ENCODE assay signal across 8 mouse cellular contexts in genomic region chr7:98120325-98120724, GRCm38 (mm10). TPM values are rescaled to one million over a fixed set of nuclear protein-coding genes. Genes with fewer than 3 reads are reported as not detected.
A peak's percentile ranks its signal among the peaks of the same experiment; 100 is the strongest.
DNase-seq lines count a peak whose midpoint lies in the region; ATAC-seq and TF ChIP-seq lines count a peak whose summit lies in the region.

No protein-coding gene starts in this region.

- WGBS in heart, embryonic 16.5 days = 9% methylated on average over 7 of the region's 7 CpGs
- WGBS in liver, embryonic 16.5 days (ENCODE audit: insufficient replicate concordance) = 6% methylated on average over 7 of the region's 7 CpGs
- WGBS in neural tube, embryonic 14.5 days = 11% methylated on average over 7 of the region's 7 CpGs
- 2% methylated on average over 7 of the region's 7 CpGs for whole genome bisulfite sequencing in thymus, adult 2 months

- H3K4me2 ChIP-seq in heart, embryonic 16.5 days (ENCODE audit: low read depth, low read length) = peak overlapping the region; percentile 66
- H3K4me2 ChIP-seq in liver, embryonic 16.5 days (ENCODE audit: low read depth, low read length) = peak overlapping the region; percentile 54
- peak overlapping the region; percentile 44 for H3K4me2 ChIP-seq in neural tube, embryonic 14.5 days (ENCODE audit: low read depth, low read length)

- ATAC-seq in heart, embryonic 16.5 days (replicated peaks; ENCODE audit: extremely low read depth, insufficient read depth, low FRiP score) = peak; percentile 59
- ATAC-seq in liver, embryonic 16.5 days (ENCODE audit: low read depth) = no peak
- ATAC-seq in neural tube, embryonic 14.5 days (ENCODE audit: low read depth) = peak; percentile 79

- TF ChIP-seq CTCF in bone marrow macrophage, adult 2 months (IDR thresholded peaks at IDR 0.05; ENCODE audit: low read depth, low read length) = peak; percentile 86
- TF ChIP-seq CTCF in embryonic fibroblast, embryonic 13.5 days (IDR thresholded peaks at IDR 0.05; ENCODE audit: borderline replicate concordance, insufficient read depth, low read length) = peak; percentile 80; the same call in 1 of the 2 replicates
- TF ChIP-seq CTCF in thymus, adult 2 months (IDR thresholded peaks at IDR 0.05; ENCODE audit: borderline replicate concordance, control insufficient read depth, extremely low read depth, insufficient read depth, low read length, poor library complexity) = peak; percentile 71; the same call in 1 of the 2 replicates

- no peak for TF ChIP-seq POLR2A in bone marrow macrophage, adult 2 months (IDR thresholded peaks at IDR 0.05; ENCODE audit: borderline replicate concordance, low read depth, low read length)
- TF ChIP-seq POLR2A in embryonic fibroblast, embryonic 13.5 days (IDR thresholded peaks at IDR 0.05; ENCODE audit: low read depth, low read length) = no peak
- TF ChIP-seq POLR2A in thymus, adult 2 months (IDR thresholded peaks at IDR 0.05; ENCODE audit: control insufficient read depth, extremely low read depth, insufficient read depth, low read length, poor library complexity) = no peak

- H3K4me1 ChIP-seq in bone marrow macrophage, adult 2 months (ENCODE audit: control insufficient read depth, insufficient read depth, low read length) = peaks cover 18% of the 10 kb centered on the region
- peaks cover 10% of the 10 kb centered on the region for H3K4me1 ChIP-seq in embryonic fibroblast, embryonic 13.5 days (ENCODE audit: control insufficient read depth, insufficient read depth, low read length)
- H3K4me1 ChIP-seq in heart, embryonic 16.5 days (ENCODE audit: control insufficient read depth, insufficient read depth, low read length) = peaks cover 15% of the 10 kb centered on the region
- H3K4me1 ChIP-seq in liver, embryonic 16.5 days (ENCODE audit: control insufficient read depth, low read depth, low read length) = peaks cover 13% of the 10 kb centered on the region
- no peaks in the 10 kb centered on the region for H3K4me1 ChIP-seq in neural tube, embryonic 14.5 days (ENCODE audit: control insufficient read depth, insufficient read depth, low read length)
- peaks cover 10% of the 10 kb centered on the region for H3K4me1 ChIP-seq in thymus, adult 2 months (replicated peaks; ENCODE audit: control insufficient read depth, insufficient read depth, low read length)

- no peaks in the 10 kb centered on the region for H3K27me3 ChIP-seq in heart, embryonic 16.5 days (ENCODE audit: control insufficient read depth, insufficient read depth, low read length)
- no peaks in the 10 kb centered on the region for H3K27me3 ChIP-seq in liver, embryonic 16.5 days (ENCODE audit: control insufficient read depth, insufficient read depth, low read depth, low read length)
- no peaks in the 10 kb centered on the region for H3K27me3 ChIP-seq in neural tube, embryonic 14.5 days (ENCODE audit: control insufficient read depth, insufficient read depth, low read length)
- no peaks in the 10 kb centered on the region for H3K27me3 ChIP-seq in thymus, adult 2 months (ENCODE audit: control insufficient read depth, insufficient read depth, low read length)

- H3K9me3 ChIP-seq in heart, embryonic 16.5 days (replicated peaks; ENCODE audit: control insufficient read depth, low read length) = no peaks in the 10 kb centered on the region
- no peaks in the 10 kb centered on the region for H3K9me3 ChIP-seq in liver, embryonic 16.5 days (replicated peaks; ENCODE audit: control insufficient read depth, low read length)
- no peaks in the 10 kb centered on the region for H3K9me3 ChIP-seq in neural tube, embryonic 14.5 days (ENCODE audit: control insufficient read depth, low read length)

- peak overlapping the region; percentile 52; the same call in 1 of the 2 replicates for H3K9ac ChIP-seq in heart, embryonic 16.5 days (ENCODE audit: low read length)
- peak overlapping the region; percentile 50; the same call in 1 of the 2 replicates for H3K9ac ChIP-seq in liver, embryonic 16.5 days (ENCODE audit: low read depth, low read length)
- H3K9ac ChIP-seq in neural tube, embryonic 14.5 days (replicated peaks; ENCODE audit: low read depth, low read length) = no peak overlapping the region

- peak overlapping the region; percentile 43 for H3K4me3 ChIP-seq in bone marrow macrophage, adult 2 months (ENCODE audit: insufficient read depth, low read length)
- H3K4me3 ChIP-seq in embryonic fibroblast, embryonic 13.5 days (ENCODE audit: insufficient read depth, low read length) = no peak overlapping the region
- peak overlapping the region; percentile 39 for H3K4me3 ChIP-seq in heart, embryonic 16.5 days (ENCODE audit: low read length)
- peak overlapping the region; percentile 18; the same call in 1 of the 2 replicates for H3K4me3 ChIP-seq in liver, embryonic 16.5 days (ENCODE audit: low read depth, low read length)
- peak overlapping the region; percentile 9; the same call in 1 of the 2 replicates for H3K4me3 ChIP-seq in neural tube, embryonic 14.5 days (ENCODE audit: low read depth, low read length)
- peak overlapping the region; percentile 51 for H3K4me3 ChIP-seq in thymus, adult 2 months (ENCODE audit: control insufficient read depth, insufficient read depth, low read length)

- peak; percentile 55 to 72 for DNase-seq in CD8-positive naive resting alpha-beta T cell, adult 2 months (ENCODE audit: low read depth in 2 of 2, low spot score in 2 of 2)
- DNase-seq in kidney, postnatal 25 days = peak; percentile 77 to 81
- DNase-seq in thymus, adult 2 months = peak; percentile 78

- no peaks in the 10 kb centered on the region for H3K36me3 ChIP-seq in heart, embryonic 16.5 days (ENCODE audit: control insufficient read depth, insufficient read depth)
- peaks cover 9% of the 10 kb centered on the region; the same call in 1 of the 2 replicates for H3K36me3 ChIP-seq in liver, embryonic 16.5 days (ENCODE audit: control insufficient read depth, insufficient read depth)
- no peaks in the 10 kb centered on the region for H3K36me3 ChIP-seq in neural tube, embryonic 14.5 days (ENCODE audit: control insufficient read depth, insufficient read depth, low read length)
- H3K36me3 ChIP-seq in thymus, adult 2 months (ENCODE audit: control insufficient read depth, insufficient read depth, low read length) = no peaks in the 10 kb centered on the region

- no peak overlapping the region for H3K27ac ChIP-seq in bone marrow macrophage, adult 2 months (ENCODE audit: insufficient read depth, low read depth, low read length)
- no peak overlapping the region for H3K27ac ChIP-seq in embryonic fibroblast, embryonic 13.5 days (ENCODE audit: insufficient read depth, low read length)
- no peak overlapping the region for H3K27ac ChIP-seq in heart, embryonic 16.5 days (ENCODE audit: low read length)
- no peak overlapping the region for H3K27ac ChIP-seq in liver, embryonic 16.5 days (ENCODE audit: low read length)
- no peak overlapping the region for H3K27ac ChIP-seq in neural tube, embryonic 14.5 days (ENCODE audit: low read depth, low read length)
- H3K27ac ChIP-seq in thymus, adult 2 months (ENCODE audit: control insufficient read depth, insufficient read depth, low read length) = no peak overlapping the region

RNA-seq across cellular contexts. Expression of gene Myo7a, which starts 1.0 kb away (rescaled TPM):
- polyA plus RNA-seq in bone marrow macrophage, adult 2 months (2012; ENCODE audit: insufficient read depth, insufficient read length, missing spikeins) = 19.9 and 26.4 TPM in 2 replicates
- 31.4 and 48.8 TPM in 2 replicates for polyA plus RNA-seq in embryonic fibroblast, embryonic 13.5 days (2011; ENCODE audit: insufficient read length, low read depth, missing spikeins)
- 4.8 and 6.5 TPM in 2 replicates for polyA plus RNA-seq in heart, embryonic 16.5 days (2015; fragmentation: Nextera tagmentation; extraction: Ambion mirVana)
- 9.3 and 12.1 TPM in 2 replicates for polyA plus RNA-seq in liver, embryonic 16.5 days (2015; fragmentation: Nextera tagmentation; extraction: Ambion mirVana)
- polyA plus RNA-seq in neural tube, embryonic 14.5 days (2014; fragmentation: Nextera tagmentation; extraction: Ambion mirVana) = 22.1 and 24.2 TPM in 2 replicates
- 8.0 and 10.1 TPM in 2 replicates for polyA plus RNA-seq in thymus, adult 2 months (2012; rRNA removed)

RNA-seq across cellular contexts. Expression of gene Omp, which starts 25.0 kb away (rescaled TPM):
- polyA plus RNA-seq in bone marrow macrophage, adult 2 months (2012; ENCODE audit: insufficient read depth, insufficient read length, missing spikeins) = not detected in 2 replicates
- polyA plus RNA-seq in embryonic fibroblast, embryonic 13.5 days (2011; ENCODE audit: insufficient read length, low read depth, missing spikeins) = 0.30 and 0.40 TPM in 2 replicates
- polyA plus RNA-seq in heart, embryonic 16.5 days (2015; fragmentation: Nextera tagmentation; extraction: Ambion mirVana) = 0.17 and 0.26 TPM in 2 replicates
- 0.53 and 0.76 TPM in 2 replicates for polyA plus RNA-seq in liver, embryonic 16.5 days (2015; fragmentation: Nextera tagmentation; extraction: Ambion mirVana)
- polyA plus RNA-seq in neural tube, embryonic 14.5 days (2014; fragmentation: Nextera tagmentation; extraction: Ambion mirVana) = 0.32 and 0.40 TPM in 2 replicates
- 1.8 TPM in 2 replicates for polyA plus RNA-seq in thymus, adult 2 months (2012; rRNA removed)

RNA-seq across cellular contexts. Expression of gene Capn5, which starts 57.7 kb away (rescaled TPM):
- polyA plus RNA-seq in bone marrow macrophage, adult 2 months (2012; ENCODE audit: insufficient read depth, insufficient read length, missing spikeins) = 9.1 and 11.5 TPM in 2 replicates
- polyA plus RNA-seq in embryonic fibroblast, embryonic 13.5 days (2011; ENCODE audit: insufficient read length, low read depth, missing spikeins) = 8.1 and 8.9 TPM in 2 replicates
- polyA plus RNA-seq in heart, embryonic 16.5 days (2015; fragmentation: Nextera tagmentation; extraction: Ambion mirVana) = 5.0 and 7.4 TPM in 2 replicates
- polyA plus RNA-seq in liver, embryonic 16.5 days (2015; fragmentation: Nextera tagmentation; extraction: Ambion mirVana) = 13.0 and 14.1 TPM in 2 replicates
- polyA plus RNA-seq in neural tube, embryonic 14.5 days (2014; fragmentation: Nextera tagmentation; extraction: Ambion mirVana) = 13.7 and 17.0 TPM in 2 replicates
- polyA plus RNA-seq in thymus, adult 2 months (2012; rRNA removed) = 21.4 and 25.3 TPM in 2 replicates
